Mouse (Mus musculus): ENCODE measurements around the gene Mcts2. TPM values are rescaled to one million over a fixed set of nuclear protein-coding genes. Genes with fewer than 3 reads are reported as not detected.

Gene Mcts2
- polyA plus RNA-seq, 1 experiment from 2014 or later: 40.0 TPM

GRCm38 (mm10) chr2:152670983-152671641 lies 15.7 kb upstream of the Mcts2 start:
- peak overlapping the region; percentile 99 for H3K4me3 ChIP-seq
- peaks cover 48% of the 10 kb centered on the region for H3K4me1 ChIP-seq
- ATAC-seq: no peak; the same call in 1 of the 2 replicates
- no peaks in the 10 kb centered on the region for H3K9me3 ChIP-seq (replicated peaks)
- H3K9ac ChIP-seq: peak overlapping the region; percentile 98
- 59% methylated on average over 9 of the region's 9 CpGs for WGBS
- peak overlapping the region; percentile 90 for H3K4me2 ChIP-seq
- no peaks in the 10 kb centered on the region for H3K27me3 ChIP-seq
- H3K36me3 ChIP-seq (ENCODE audit: poor library complexity, severe bottlenecking): peaks cover 36% of the 10 kb centered on the region
- H3K27ac ChIP-seq: peak overlapping the region; percentile 96

- Histone ChIP-seq H3K27me3 (no peaks in the 10 kb centered on the region), H3K4me2 (peak overlapping the region; percentile 90), H3K9ac (peak overlapping the region; percentile 98), H3K9me3 (replicated peaks) (no peaks in the 10 kb centered on the region), H3K27ac (peak overlapping the region; percentile 96; the same call in 1 of the 2 replicates), H3K4me1 (peaks cover 48% of the 10 kb centered on the region), H3K4me3 (peak overlapping the region; percentile 99), H3K36me3 (ENCODE audit: poor library complexity, severe bottlenecking) (peaks cover 41% of the 10 kb centered on the region)
- 32% methylated on average over 5 of the region's 5 CpGs for WGBS
- ATAC-seq: peak; percentile 50; the same call in 1 of the 2 replicates
Observed at GRCm38 (mm10) chr2:152671642-152671999, 15.2 kb upstream of the Mcts2 start.

- no peak overlapping the region for H3K27ac ChIP-seq
- peaks cover 48% of the 10 kb centered on the region for H3K4me1 ChIP-seq
- H3K4me3 ChIP-seq: peak overlapping the region; percentile 99
- peaks cover 46% of the 10 kb centered on the region for H3K36me3 ChIP-seq (ENCODE audit: poor library complexity, severe bottlenecking)
- no peaks in the 10 kb centered on the region for H3K27me3 ChIP-seq
- H3K9me3 ChIP-seq (replicated peaks): no peaks in the 10 kb centered on the region
- 90% methylated on average over 12 of the region's 12 CpGs for WGBS
- H3K9ac ChIP-seq: peak overlapping the region; percentile 98
- ATAC-seq: no peak
- H3K4me2 ChIP-seq: peak overlapping the region; percentile 90
Observed at GRCm38 (mm10) chr2:152672166-152672565, 14.7 kb upstream of the Mcts2 start.

DNA sequence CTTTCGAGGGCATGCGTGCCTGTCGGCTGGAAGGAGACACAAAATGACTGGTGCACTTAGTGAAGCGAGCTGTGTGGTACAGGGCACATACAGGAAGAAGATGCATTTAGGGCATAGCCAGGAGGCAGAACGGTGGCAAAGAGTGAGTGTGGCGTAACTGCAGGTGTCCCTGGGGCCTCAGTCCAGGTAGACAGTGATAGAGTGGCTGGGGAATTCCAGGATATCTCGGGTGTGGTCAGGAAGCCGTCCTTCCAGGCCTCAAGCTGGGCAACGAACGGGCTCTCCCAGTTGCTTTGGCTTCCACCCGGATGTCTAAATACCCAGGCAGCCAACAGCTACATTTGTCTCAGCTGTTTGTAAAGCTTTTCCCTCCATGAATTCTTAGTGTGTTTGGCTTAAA lies 12.7 kb upstream of the Mcts2 start:
- ATAC-seq: no peak
- WGBS: 88% methylated on average over 11 of the region's 11 CpGs
- H3K4me1 ChIP-seq: peaks cover 49% of the 10 kb centered on the region

GRCm38 (mm10) chr2:152675252-152675791 lies 11.5 kb upstream of the Mcts2 start:
- H3K4me1 ChIP-seq: peaks cover 47% of the 10 kb centered on the region
- H3K27ac ChIP-seq: no peak overlapping the region
- no peak overlapping the region for H3K4me2 ChIP-seq
- H3K27me3 ChIP-seq: no peaks in the 10 kb centered on the region
- no peak for ATAC-seq
- H3K36me3 ChIP-seq (ENCODE audit: poor library complexity, severe bottlenecking): peaks cover 76% of the 10 kb centered on the region
- H3K9me3 ChIP-seq (replicated peaks): no peaks in the 10 kb centered on the region
- 91% methylated on average over 13 of the region's 13 CpGs for WGBS
- no peak overlapping the region for H3K9ac ChIP-seq
- H3K4me3 ChIP-seq: no peak overlapping the region

More for the DNA sequence above, 12.7 kb upstream of the Mcts2 start:
- peaks cover 64% of the 10 kb centered on the region for H3K36me3 ChIP-seq (ENCODE audit: poor library complexity, severe bottlenecking)
- H3K27ac ChIP-seq: no peak overlapping the region
- no peaks in the 10 kb centered on the region for H3K27me3 ChIP-seq
- no peak overlapping the region for H3K4me2 ChIP-seq
- no peak overlapping the region for H3K9ac ChIP-seq
- no peak overlapping the region for H3K4me3 ChIP-seq
- no peaks in the 10 kb centered on the region for H3K9me3 ChIP-seq (replicated peaks)

DNA sequence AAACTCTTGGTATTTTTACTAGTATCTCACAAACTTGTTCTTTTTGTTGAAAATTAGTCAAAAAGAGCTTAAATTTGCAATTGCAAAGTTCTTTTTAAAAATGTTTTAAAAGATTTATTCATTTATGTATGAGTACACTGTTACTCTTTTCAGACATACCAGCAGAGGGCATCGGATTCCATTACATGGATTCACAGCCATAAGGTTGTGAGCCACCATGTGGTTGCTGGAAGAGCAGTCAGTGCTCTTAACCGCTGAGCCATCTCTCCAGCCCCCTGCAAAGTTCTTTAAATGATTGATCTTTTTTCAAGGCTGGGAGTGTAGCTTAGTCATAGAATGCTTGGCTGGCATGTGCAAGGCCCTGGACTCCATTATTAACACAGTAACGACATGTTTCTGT lies 8.5 kb upstream of the Mcts2 start:
- H3K9ac ChIP-seq: no peak overlapping the region
- no peak overlapping the region for H3K27ac ChIP-seq
- H3K4me1 ChIP-seq: peaks cover 17% of the 10 kb centered on the region; the same call in 1 of the 2 replicates
- 66% methylated on average over 3 of the region's 3 CpGs for WGBS
- peaks cover 93% of the 10 kb centered on the region for H3K36me3 ChIP-seq (ENCODE audit: poor library complexity, severe bottlenecking)
- H3K4me2 ChIP-seq: no peak overlapping the region
- no peak overlapping the region for H3K4me3 ChIP-seq
- ATAC-seq: peak; percentile 36; the same call in 1 of the 2 replicates
- no peaks in the 10 kb centered on the region for H3K27me3 ChIP-seq
- no peaks in the 10 kb centered on the region for H3K9me3 ChIP-seq (replicated peaks)

- H3K4me1 ChIP-seq: peaks cover 13% of the 10 kb centered on the region; the same call in 1 of the 2 replicates
- 92% methylated on average over 5 of the region's 5 CpGs for WGBS
Observed at GRCm38 (mm10) chr2:152678925-152679324, 7.9 kb upstream of the Mcts2 start.

DNA sequence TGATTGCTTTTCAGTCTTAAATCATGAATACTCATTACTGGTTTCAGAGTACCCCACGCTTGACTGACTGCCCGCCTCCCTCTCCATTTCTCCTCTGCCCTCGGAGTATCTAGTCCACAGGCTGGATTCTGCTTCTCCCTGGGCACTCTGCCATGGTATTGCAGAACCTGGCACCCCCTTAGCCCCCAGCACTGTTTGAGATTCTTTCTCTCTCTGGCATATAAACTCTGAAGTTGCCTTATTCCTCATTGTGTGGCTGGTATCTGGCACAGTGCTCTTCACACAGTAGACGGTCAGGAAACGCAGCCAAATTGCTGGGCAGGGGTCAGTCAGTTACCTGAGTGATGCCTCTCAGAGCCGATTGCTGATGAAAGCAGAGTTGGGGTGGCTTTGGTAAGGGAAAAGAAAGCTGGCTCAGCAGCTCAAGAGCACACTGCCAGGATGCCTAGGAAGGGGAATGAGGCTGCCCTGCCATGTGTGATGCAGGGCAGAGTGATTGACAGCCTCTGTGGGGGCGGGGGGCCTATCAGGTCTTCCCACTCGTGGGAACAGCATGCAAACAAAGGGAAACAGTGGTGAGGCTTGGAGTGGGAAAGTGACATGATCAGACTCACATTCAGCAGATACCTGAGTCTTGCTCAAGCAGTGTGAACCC lies 7.0 kb upstream of the Mcts2 start:
- no peak overlapping the region for H3K4me3 ChIP-seq
- 0 out of 2 replicates have a peak, but pooled peaks cover 6% of the 10 kb centered on the region for H3K4me1 ChIP-seq
- no peak overlapping the region for H3K4me2 ChIP-seq
- WGBS: 83% methylated on average over 8 of the region's 8 CpGs
- H3K9me3 ChIP-seq (replicated peaks): no peaks in the 10 kb centered on the region
- no peak for ATAC-seq
- H3K27ac ChIP-seq: no peak overlapping the region
- H3K9ac ChIP-seq: no peak overlapping the region
- H3K27me3 ChIP-seq: no peaks in the 10 kb centered on the region
- H3K36me3 ChIP-seq (ENCODE audit: poor library complexity, severe bottlenecking): peaks cover 97% of the 10 kb centered on the region

More at GRCm38 (mm10) chr2:152678925-152679324, 7.9 kb upstream of the Mcts2 start:
- Histone ChIP-seq H3K4me2 (no peak overlapping the region), H3K9ac (no peak overlapping the region), H3K27ac (no peak overlapping the region), H3K27me3 (no peaks in the 10 kb centered on the region), H3K4me3 (no peak overlapping the region), H3K9me3 (replicated peaks) (no peaks in the 10 kb centered on the region), H3K36me3 (ENCODE audit: poor library complexity, severe bottlenecking) (peaks cover 97% of the 10 kb centered on the region)
- ATAC-seq: 0 out of 2 replicates have a peak, but pooled peaks have one; percentile 19

DNA sequence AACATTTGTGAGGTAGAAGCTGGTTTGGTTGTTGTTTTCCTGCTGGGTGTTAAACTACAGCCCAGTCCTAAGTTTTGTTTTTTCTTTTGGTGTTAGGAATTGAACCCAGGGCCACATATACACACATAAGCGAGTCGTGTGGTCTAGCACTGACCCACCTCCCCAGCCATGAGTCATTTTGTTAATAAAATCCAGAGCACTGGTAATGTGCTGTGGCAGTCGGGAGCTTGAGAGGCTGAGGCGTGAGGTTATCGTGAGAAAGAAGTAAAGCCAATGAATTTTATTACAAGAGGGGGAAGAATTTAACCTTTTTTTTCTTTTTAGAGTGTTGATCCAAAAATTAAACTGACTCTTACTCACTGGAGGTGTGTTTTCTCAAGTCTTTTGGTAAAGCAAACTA lies 3.7 kb upstream of the Mcts2 start:
- Histone ChIP-seq H3K9me3 (replicated peaks) (no peaks in the 10 kb centered on the region; the same call in 1 of the 2 replicates), H3K27ac (no peak overlapping the region), H3K4me3 (no peak overlapping the region), H3K27me3 (no peaks in the 10 kb centered on the region), H3K9ac (no peak overlapping the region), H3K36me3 (ENCODE audit: poor library complexity, severe bottlenecking) (peaks cover 98% of the 10 kb centered on the region), H3K4me1 (peaks cover 10% of the 10 kb centered on the region), H3K4me2 (no peak overlapping the region)
- WGBS: 96% methylated on average over 5 of the region's 5 CpGs
- ATAC-seq: no peak

- peaks cover 7% of the 10 kb centered on the region for H3K4me1 ChIP-seq
Observed at GRCm38 (mm10) chr2:152686399-152686798, 436 bp upstream of the Mcts2 start.

DNA sequence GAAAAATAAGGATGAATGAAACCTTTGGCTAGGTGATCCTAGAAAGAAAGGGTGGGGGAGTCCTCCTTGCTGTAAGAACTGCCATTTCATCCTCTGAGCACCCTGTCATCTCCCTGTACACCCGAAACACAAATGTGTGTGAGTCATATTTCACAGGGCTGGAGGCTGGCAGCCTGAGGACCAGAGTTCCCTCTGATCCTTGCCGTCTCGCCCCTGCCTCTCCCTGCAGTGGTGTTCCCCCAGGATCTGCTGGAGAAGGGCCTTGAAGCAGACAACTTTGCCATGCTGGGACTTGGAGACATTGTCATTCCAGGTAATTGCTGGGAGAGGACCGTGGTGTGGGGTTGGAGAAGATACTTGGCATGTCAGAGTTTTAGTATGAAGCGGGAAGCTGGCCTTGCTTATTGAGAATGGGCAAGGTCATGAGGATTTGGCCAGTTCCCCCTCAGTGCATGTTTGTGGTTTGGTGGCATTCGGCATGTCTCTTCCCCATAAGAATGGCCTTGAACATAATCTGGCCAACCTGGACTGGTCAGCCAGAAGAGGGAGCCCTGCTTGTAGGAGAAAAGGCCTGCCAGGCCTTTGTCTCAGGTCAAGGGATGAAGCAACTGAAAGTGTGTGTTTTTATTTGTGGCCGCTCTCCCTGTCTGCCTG lies 4.9 kb downstream of the Mcts2 start:
- no peak overlapping the region for H3K27ac ChIP-seq
- H3K36me3 ChIP-seq (ENCODE audit: poor library complexity, severe bottlenecking): peaks cover 75% of the 10 kb centered on the region
- H3K9ac ChIP-seq: peak overlapping the region; percentile 10; the same call in 1 of the 2 replicates
- 76% methylated on average over 7 of the region's 7 CpGs for WGBS
- ATAC-seq: no peak
- H3K4me2 ChIP-seq: no peak overlapping the region
- H3K9me3 ChIP-seq (replicated peaks): no peaks in the 10 kb centered on the region; the same call in 1 of the 2 replicates
- peaks cover 7% of the 10 kb centered on the region for H3K4me1 ChIP-seq
- no peak overlapping the region for H3K4me3 ChIP-seq
- H3K27me3 ChIP-seq: no peaks in the 10 kb centered on the region

More at GRCm38 (mm10) chr2:152686399-152686798, 436 bp upstream of the Mcts2 start:
- 60% methylated on average over 12 of the region's 12 CpGs for WGBS
- no peaks in the 10 kb centered on the region; the same call in 1 of the 2 replicates for H3K9me3 ChIP-seq (replicated peaks)
- peak overlapping the region; percentile 48 for H3K4me2 ChIP-seq
- ATAC-seq: peak; percentile 22
- H3K36me3 ChIP-seq (ENCODE audit: poor library complexity, severe bottlenecking): peaks cover 100% of the 10 kb centered on the region
- H3K9ac ChIP-seq: peak overlapping the region; percentile 27; the same call in 1 of the 2 replicates
- peak overlapping the region; percentile 2 for H3K4me3 ChIP-seq
- H3K27ac ChIP-seq: peak overlapping the region; percentile 59
- no peaks in the 10 kb centered on the region for H3K27me3 ChIP-seq

Data from forebrain, embryonic 13.5 days (tissue).